In the genomic region with DNA sequence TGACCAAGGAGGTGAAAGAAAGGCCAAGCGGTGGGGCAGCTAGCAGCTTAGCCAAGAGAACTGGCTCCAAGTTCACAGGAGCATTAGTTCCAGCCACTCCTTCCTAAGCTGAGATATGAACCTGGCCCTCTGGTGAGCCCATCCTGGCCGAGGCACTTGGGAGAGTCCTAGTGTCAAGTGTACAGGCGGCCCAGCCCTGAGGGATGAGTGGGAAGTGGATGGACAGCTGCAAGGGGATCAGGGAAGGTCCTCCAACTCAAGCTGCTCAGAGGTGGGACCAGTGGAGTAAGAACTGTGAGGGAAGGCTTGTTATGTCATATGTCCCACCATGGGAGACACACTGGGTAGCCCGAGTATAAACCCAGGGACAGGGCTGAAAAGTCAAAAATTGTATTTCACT, we compare ENCODE assay signal across 16 mouse cellular contexts. TPM values are rescaled to one million over a fixed set of nuclear protein-coding genes. Genes with fewer than 3 reads are reported as not detected.
DNase-seq lines count a peak whose midpoint lies in the region; TF ChIP-seq lines count a peak whose summit lies in the region.
"Had no signal": no experiment of that assay in that cellular context is flagged by ENCODE, and none has a peak within 500 bp of the region (broad histone marks: within the 10 kb centered on the region; RNA-seq: fewer than 3 reads in every experiment).

No protein-coding gene starts in this region.

- no peak overlapping the region for H3K4me3 ChIP-seq in myocyte

- TF ChIP-seq POLR2A in myocyte (IDR thresholded peaks at IDR 0.05; ENCODE audit: insufficient read length, low read depth): no peak

- no peaks in the 10 kb centered on the region for H3K36me3 ChIP-seq in myocyte (ENCODE audit: control insufficient read depth, insufficient read depth)

- H3K79me2 ChIP-seq in myocyte (ENCODE audit: control insufficient read depth, insufficient read depth): no peaks in the 10 kb centered on the region

- no peak overlapping the region for H3ac ChIP-seq in myocyte (ENCODE audit: control insufficient read depth, insufficient read length)

- H3K4me2 ChIP-seq in myocyte (ENCODE audit: low read depth): no peak overlapping the region

- H3K27me3 ChIP-seq in myocyte (ENCODE audit: control insufficient read depth, insufficient read depth, insufficient read length): no peaks in the 10 kb centered on the region
- H3K27me3 ChIP-seq: CH12.LX, Patski had no signal

- DNase-seq in heart, adult 11 months: peak; percentile 85
- no peak for DNase-seq in heart, adult 18-20 months
- DNase-seq in natural killer cell, adult 2 months (ENCODE audit: low spot score in 2 of 2): no peak
- DNase-seq: adrenal gland, adult 2 months; adrenal gland, adult 8-10 months; adrenal gland, postnatal 10 days; adrenal gland, postnatal 14 days; adrenal gland, postnatal 25 days; adrenal gland, postnatal 36 days; B cell, adult 2 months; cerebellum, adult 11 months; cerebellum, adult 11-12 months; cerebellum, adult 18-20 months had no signal

TF ChIP-seq in myocyte, 11 proteins besides CTCF, POLR2A, EP300 and RAD21:
- TF ChIP-seq SRF (IDR thresholded peaks at IDR 0.05; ENCODE audit: control insufficient read depth, insufficient read length, low read depth) (no peak), MYOG (IDR thresholded peaks at IDR 0.05; ENCODE audit: control insufficient read depth in 1 of 3, insufficient read depth in 1 of 3, insufficient read length in 2 of 3, low read depth in 2 of 3) (peak in 1 of 3 experiments; percentile 27), CEBPB (IDR thresholded peaks at IDR 0.05; ENCODE audit: insufficient read depth, poor library complexity, severe bottlenecking) (no peak), MYOD1 (IDR thresholded peaks at IDR 0.05; ENCODE audit: control insufficient read depth in 1 of 3, insufficient read length in 2 of 3, low read depth in 2 of 3) (peak in 2 of 3 experiments; percentile 21 to 67)
TF ChIP-seq in myocyte: peak in this region for 2.

RNA-seq across cellular contexts. Expression of a gene that starts 56.1 kb away (rescaled TPM):
- 10 to 100 TPM; 38.7 to 41.1 TPM for total RNA-seq in heart, adult 18-20 months (2021)
- polyA plus RNA-seq in myocyte (2012; fragmentation: generic; extraction: Trizol): 1.8 TPM
